Mouse (Mus musculus): ENCODE measurements at regions not wholly inside any gene's neighbourhood (a gene's known extent, or its start where the extent isn't known, plus 50 kb on each side); places are given as distances from the start of the nearest gene placed in this dataset.

DNA sequence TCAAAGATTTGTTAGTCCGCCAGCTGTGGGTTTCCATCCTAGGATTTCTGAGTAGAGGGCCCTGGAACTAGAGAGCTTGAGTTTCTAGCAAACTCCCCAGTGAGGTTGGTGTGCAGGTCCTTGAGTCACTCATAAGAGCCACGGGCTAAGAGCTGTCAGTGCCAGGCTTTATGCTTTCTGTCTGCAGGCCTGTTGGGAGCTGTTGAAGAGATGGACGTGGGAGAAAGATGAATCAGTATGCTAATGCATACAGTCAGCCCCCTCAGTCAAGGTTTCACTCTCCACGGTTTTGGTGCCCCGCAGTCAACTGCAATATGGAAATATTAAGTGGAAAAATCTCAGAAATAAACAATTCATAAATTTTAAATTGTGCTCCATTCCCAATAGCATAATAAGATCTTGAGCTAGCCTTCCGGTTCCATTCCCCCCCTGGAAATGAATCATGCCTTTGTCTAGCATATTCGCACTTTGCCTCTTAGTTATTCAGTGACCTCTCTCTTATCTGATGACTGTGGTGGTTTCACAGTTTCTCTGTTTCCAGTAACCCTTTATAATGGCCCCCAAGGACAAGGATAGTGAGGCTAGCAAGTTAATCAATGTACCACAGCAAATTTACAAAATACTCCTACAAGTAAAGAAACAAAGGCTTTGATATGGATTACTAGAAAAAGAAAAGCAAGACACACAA is 199.4 kb upstream of the Eci2 start:
- no peak overlapping the region for H3K27ac ChIP-seq
- TF ChIP-seq CTCF (IDR thresholded peaks at IDR 0.05): no peak
- DNase-seq (ENCODE audit: extremely low spot score in 1 of 2, low spot score in 2 of 2): no peak
- intact Hi-C loops (cut with DNase I): loop anchor here (1.0 to 2.0 kb wide), 2 partner anchors 15 to 95 kb away; no protein-coding TSS in a partner anchor
- no peak overlapping the region for H3K4me3 ChIP-seq

- H3K27ac ChIP-seq: no peak overlapping the region
- intact Hi-C loops (cut with DNase I): loop anchor here (1.0 to 2.0 kb wide), 2 partner anchors 14 to 96 kb away; no protein-coding TSS in a partner anchor
- no peak for DNase-seq (ENCODE audit: extremely low spot score in 1 of 2, low spot score in 2 of 2)
- H3K4me3 ChIP-seq: no peak overlapping the region
- TF ChIP-seq CTCF (IDR thresholded peaks at IDR 0.05): no peak
These were observed 200.0 kb upstream of the Eci2 start for GRCm38 (mm10) chr13:35226944-35227343.

DNA sequence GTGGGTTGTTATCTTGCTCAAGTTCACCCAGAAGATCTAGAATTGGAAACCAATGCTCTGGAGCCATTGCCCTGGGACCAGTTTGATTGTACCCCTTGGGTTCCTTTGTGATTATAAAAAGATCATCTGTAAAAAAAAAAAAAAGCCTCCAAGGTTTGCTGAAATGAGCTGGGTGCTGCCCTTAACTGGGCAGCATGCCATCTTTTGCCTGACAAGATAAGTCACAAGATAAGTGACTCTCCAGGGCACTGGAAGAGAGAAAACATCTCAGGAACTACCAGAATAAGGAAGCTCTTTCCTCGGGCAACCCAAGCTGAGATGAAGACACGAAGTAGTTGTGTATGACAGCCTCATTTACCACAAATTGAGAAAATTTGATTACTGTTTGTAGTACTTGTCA is 202.7 kb upstream of the Eci2 start:
- no peak for TF ChIP-seq CTCF (IDR thresholded peaks at IDR 0.05)
- intact Hi-C loops (cut with DNase I): no loop called here
- DNase-seq (ENCODE audit: extremely low spot score in 1 of 2, low spot score in 2 of 2): no peak
- H3K27ac ChIP-seq: no peak overlapping the region
- no peak overlapping the region for H3K4me3 ChIP-seq

GRCm38 (mm10) chr13:35233636-35234035 is 206.7 kb upstream of the Eci2 start:
- DNase-seq (ENCODE audit: extremely low spot score in 1 of 2, low spot score in 2 of 2): no peak
- Histone ChIP-seq H3K27ac (no peak overlapping the region), H3K4me3 (no peak overlapping the region)
- intact Hi-C loops (cut with DNase I): no loop called here
- TF ChIP-seq CTCF (IDR thresholded peaks at IDR 0.05): no peak

GRCm38 (mm10) chr13:35241443-35241842 is 214.5 kb upstream of the Eci2 start:
- TF ChIP-seq CTCF (IDR thresholded peaks at IDR 0.05): no peak
- peak overlapping the region; percentile 21; the same call in 1 of the 2 replicates for H3K27ac ChIP-seq
- no peak overlapping the region for H3K4me3 ChIP-seq
- intact Hi-C loops (cut with DNase I): loop anchor here (1.0 to 5.0 kb wide), 3 partner anchors 15 to 261 kb away; no protein-coding TSS in a partner anchor
- DNase-seq (ENCODE audit: extremely low spot score in 1 of 2, low spot score in 2 of 2): peak; percentile 14 to 69

GRCm38 (mm10) chr13:35243946-35244345 is 217.1 kb upstream of the Eci2 start:
- no peak overlapping the region for H3K27ac ChIP-seq
- intact Hi-C loops (cut with DNase I): loop anchor here (5.0 kb wide), 1 partner anchor 258 kb away; no protein-coding TSS in a partner anchor
- TF ChIP-seq CTCF (IDR thresholded peaks at IDR 0.05): no peak
- no peak for DNase-seq (ENCODE audit: extremely low spot score in 1 of 2, low spot score in 2 of 2)
- no peak overlapping the region for H3K4me3 ChIP-seq

DNA sequence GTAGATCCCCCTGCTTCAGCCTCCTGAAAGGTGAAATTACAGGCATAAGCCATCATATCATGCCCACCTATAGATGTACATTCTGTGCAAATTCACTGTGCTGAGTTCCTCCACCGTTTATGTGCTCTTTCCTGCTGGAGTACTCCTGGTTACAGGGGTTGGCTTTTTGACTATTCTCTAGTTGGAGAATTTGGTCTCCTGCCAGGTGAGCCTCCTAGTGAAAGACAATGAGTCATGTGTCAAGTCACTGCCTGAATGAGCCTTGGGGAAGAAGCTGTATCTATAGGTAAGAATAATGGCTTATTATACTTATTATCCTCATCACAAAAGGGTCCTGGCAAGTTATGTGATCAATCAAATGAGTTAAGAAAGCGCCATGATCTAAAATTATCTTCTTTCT is 230.5 kb upstream of the Eci2 start:
- intact Hi-C loops (cut with DNase I): no loop called here

GRCm38 (mm10) chr13:35258720-35259119 is 231.8 kb upstream of the Eci2 start:
- intact Hi-C loops (cut with DNase I): no loop called here
- no peak for DNase-seq (ENCODE audit: extremely low spot score in 1 of 2, low spot score in 2 of 2)
- TF ChIP-seq CTCF (IDR thresholded peaks at IDR 0.05): no peak
- Histone ChIP-seq H3K27ac (no peak overlapping the region), H3K4me3 (no peak overlapping the region)

More for the DNA sequence above, 230.5 kb upstream of the Eci2 start:
- H3K4me3 ChIP-seq: no peak overlapping the region
- H3K27ac ChIP-seq: no peak overlapping the region
- TF ChIP-seq CTCF (IDR thresholded peaks at IDR 0.05): no peak
- no peak for DNase-seq (ENCODE audit: extremely low spot score in 1 of 2, low spot score in 2 of 2)

DNA sequence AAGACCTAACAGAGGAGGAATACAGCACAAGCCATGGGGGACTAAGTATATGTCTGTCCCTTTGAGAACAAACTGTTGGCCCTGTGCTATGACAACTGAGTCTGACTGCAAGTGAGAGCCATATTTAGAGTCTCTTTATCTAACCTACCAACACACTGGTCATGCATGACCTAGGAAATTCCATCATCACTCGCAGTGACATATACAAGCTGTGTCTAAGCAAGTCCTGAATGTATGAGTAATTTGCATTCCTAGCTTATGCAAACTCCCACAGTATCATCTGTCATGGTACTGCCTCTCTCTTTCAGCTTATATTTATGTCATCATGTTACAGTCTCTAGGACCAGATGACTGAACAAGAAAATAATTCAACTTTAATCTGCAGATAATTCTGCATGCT is 257.1 kb upstream of the Eci2 start:
- TF ChIP-seq CTCF (IDR thresholded peaks at IDR 0.05): no peak
- peak in 1 of 2 experiments; percentile 14 for DNase-seq (ENCODE audit: extremely low spot score in 1 of 2, low spot score in 2 of 2)
- Histone ChIP-seq H3K27ac (no peak overlapping the region; the same call in 1 of the 2 replicates), H3K4me3 (no peak overlapping the region)
- intact Hi-C loops (cut with DNase I): no loop called here

GRCm38 (mm10) chr13:35302088-35302487 is 275.2 kb upstream of the Eci2 start:
- H3K4me3 ChIP-seq: no peak overlapping the region
- no peak for TF ChIP-seq CTCF (IDR thresholded peaks at IDR 0.05)
- H3K27ac ChIP-seq: no peak overlapping the region
- no peak for DNase-seq (ENCODE audit: extremely low spot score in 1 of 2, low spot score in 2 of 2)
- intact Hi-C loops (cut with DNase I): no loop called here

DNA sequence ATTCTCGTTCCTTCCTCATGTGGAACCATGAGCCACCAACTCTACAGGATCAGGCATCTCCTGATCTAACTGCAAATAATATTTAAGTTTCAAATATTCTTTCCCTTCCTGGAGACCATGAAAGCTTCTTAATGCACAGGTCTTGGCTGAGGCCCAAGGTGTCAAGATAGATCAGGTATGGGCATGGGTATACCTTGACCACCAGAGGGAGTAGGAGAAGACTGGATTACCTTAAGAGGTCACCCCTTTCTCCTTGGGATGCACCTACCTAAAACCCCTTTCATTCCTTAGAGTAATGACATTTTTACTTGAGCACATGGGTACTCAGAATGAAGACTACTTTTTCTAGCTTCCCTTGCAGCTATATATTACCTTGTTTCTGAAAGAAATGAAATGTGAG is 289.9 kb upstream of the Eci2 start:
- Histone ChIP-seq H3K27ac (no peak overlapping the region), H3K4me3 (no peak overlapping the region)
- intact Hi-C loops (cut with DNase I): no loop called here
- no peak; the same call in none of the 2 replicates for TF ChIP-seq CTCF (IDR thresholded peaks at IDR 0.05)
- DNase-seq (ENCODE audit: extremely low spot score in 1 of 2, low spot score in 2 of 2): no peak

- H3K27ac ChIP-seq: no peak overlapping the region
- intact Hi-C loops (cut with DNase I): no loop called here
- TF ChIP-seq CTCF (IDR thresholded peaks at IDR 0.05): no peak
- no peak overlapping the region for H3K4me3 ChIP-seq
- no peak for DNase-seq (ENCODE audit: extremely low spot score in 1 of 2, low spot score in 2 of 2)
These were observed 299.9 kb upstream of the Eci2 start for GRCm38 (mm10) chr13:35326682-35327242.

DNA sequence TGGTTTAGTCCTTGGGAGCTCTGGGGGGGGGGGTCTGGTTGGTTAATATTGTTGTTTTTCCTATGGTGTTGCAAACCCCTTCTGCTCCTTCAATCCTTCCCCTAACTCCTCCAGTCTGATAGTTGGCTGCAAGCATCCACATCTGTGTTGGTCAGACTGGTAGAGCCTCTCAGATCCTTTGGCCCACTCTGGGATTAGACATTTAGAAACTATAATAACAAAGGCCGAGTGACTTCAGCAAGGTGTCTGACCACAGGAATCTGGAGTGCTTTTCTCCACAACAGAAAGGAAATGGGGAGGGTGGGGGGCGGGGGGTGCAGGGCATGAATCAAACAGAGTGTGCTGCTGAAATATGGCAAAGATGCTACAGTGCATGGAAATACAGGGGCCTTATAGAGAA is 301.4 kb upstream of the Eci2 start:
- TF ChIP-seq CTCF (IDR thresholded peaks at IDR 0.05): no peak
- intact Hi-C loops (cut with DNase I): no loop called here
- no peak overlapping the region for H3K4me3 ChIP-seq
- H3K27ac ChIP-seq: no peak overlapping the region
- no peak for DNase-seq (ENCODE audit: extremely low spot score in 1 of 2, low spot score in 2 of 2)

Measured in left cerebral cortex, adult 2 months (tissue).